Mouse (Mus musculus) cerebellum, adult (tissue): ENCODE measurements around the gene B2m.

Experiments used
- ATAC-seq: cut with Nextera tagmentation; 2 replicates; pipeline ENCODE4 v1.9.2; 2017; ENCODE audit warnings: mild to moderate bottlenecking, moderate library complexity, mixed read lengths; ENCODE audit not compliant: insufficient number of reproducible peaks, low FRiP score, low TSS enrichment

The B2m gene

DNA sequence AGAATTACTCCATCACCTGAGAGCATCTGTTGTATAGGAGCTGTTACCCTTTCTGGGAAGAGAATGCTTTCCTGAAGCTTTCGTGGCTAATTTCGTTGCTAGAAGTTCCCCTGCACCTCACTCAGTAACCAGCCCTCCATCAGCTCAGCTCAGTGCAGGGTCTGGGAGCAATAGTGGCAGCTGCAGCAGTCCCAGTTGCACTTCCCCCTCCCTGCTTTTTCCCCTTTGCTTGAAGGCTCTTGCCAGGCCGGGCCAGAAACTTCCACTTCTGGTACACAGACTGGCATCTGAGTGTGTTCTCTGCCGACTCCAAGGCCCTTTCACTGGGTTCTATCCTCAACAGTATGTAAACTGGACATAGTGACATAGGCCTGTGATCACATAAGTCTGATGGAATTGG, 37.6 kb downstream of the B2m start:
- no peak for ATAC-seq

GRCm38 (mm10) chr2:122186106-122186505, 38.6 kb downstream of the B2m start, which contains the start of the genes Patl2 and Terb2:
Gene Patl2 (minus strand): TSS chr2:122186189.
Gene Terb2 (plus strand): TSS chr2:122186272.
- ATAC-seq = no peak

GRCm38 (mm10) chr2:122186751-122187150, 39.3 kb downstream of the B2m start:
- no peak for ATAC-seq

DNA sequence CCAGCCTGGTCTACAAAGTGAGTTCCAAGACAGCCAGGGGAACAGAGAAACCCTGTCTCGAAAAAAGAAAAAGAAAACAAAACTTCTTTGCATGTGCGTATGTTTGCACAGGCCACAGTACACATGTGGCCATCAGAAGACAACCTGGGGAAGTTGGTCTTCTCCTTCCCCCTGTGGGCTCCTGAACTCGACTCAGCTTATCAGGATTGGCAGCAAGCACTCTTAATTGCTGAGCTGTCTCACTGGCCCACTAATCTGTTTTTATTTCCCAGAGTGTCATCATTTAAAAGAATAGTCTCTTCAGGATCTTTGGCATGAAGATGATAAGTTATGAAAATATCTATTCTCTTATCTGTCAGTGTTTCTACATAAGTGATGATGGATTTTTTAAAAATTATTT, 44.4 kb downstream of the B2m start:
- no peak for ATAC-seq

GRCm38 (mm10) chr2:122194509-122194929, 47.0 kb downstream of the B2m start:
- peak; percentile 75 for ATAC-seq

- no peak for ATAC-seq
Measured at GRCm38 (mm10) chr2:122201501-122201900, 54.0 kb downstream of the B2m start.
